Mouse (Mus musculus) central nervous system, embryonic 11.5 days (tissue): Measurements from ENCODE around the gene Scgb1b15. TPM values are rescaled to one million over a fixed set of nuclear protein-coding genes. Genes with fewer than 3 reads are reported as not detected.

Experiments used
- polyA plus RNA-seq: library from polyadenylated mRNA; depleted of rRNA; stranded (reverse); fragments of >200 nt; gene quantifications from 2 replicates; pipeline ENCODE4 v1.2.3, GENCODE M21; 2012; rRNA removed

The Scgb1b15 gene
- polyA plus RNA-seq: not detected in 2 replicates

DNA sequence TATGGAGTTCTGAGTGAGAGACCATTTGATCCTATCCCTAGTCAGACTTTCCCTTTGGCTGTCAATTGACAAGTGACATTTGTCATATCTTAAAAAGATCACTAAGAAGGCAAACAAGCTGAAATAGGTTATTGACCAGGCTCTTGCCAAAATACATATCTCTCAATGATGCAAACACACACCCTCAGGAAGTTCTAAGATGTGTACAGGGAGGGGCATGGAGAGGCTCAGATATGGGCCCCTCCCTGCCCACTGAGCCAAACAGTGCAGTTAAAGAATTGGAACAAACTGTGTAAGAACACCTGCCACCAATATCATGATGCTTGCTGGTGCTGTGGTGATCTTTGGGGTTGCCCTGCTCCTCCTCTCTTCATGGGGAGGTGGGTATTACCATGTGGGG lies at the start of gene Scgb1b15:
TSS of gene Scgb1b15 (plus strand) at position 301 of the 400 bp plus-strand sequence.

DNA sequence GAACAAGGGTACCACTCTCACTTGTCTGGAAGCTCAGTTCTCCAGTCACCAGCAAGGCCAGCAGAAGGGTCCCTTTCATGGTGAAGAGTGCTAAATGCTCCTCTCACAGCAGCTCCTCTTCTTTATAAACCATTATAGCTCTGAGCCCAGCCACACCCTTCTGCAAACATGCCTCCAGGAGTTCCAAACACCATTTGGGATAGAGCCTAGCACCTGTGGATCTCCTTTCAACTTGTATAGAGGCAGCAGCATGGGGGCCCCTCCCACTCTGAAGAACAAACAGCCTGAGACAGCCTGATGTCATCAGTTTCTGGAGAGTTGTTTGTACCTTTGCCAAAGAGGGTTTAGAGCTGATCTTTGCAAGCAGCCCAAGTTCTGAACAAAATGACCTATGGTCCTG lies 6.8 kb upstream of the Scgb1b15 start, which contains the start of gene Scgb2b15:
TSS of gene Scgb2b15 (minus strand) at position 101 of the 400 bp plus-strand sequence.

Other genes starting within 250 kb of the Scgb1b15 start
- gene Scgb2b15, start 6.9 kb upstream of the Scgb1b15 start, polyA plus RNA-seq: not detected in 2 replicates
- not detected in 2 replicates for gene Scgb2b17, start 220.0 kb downstream of the Scgb1b15 start, polyA plus RNA-seq
- not detected in 2 replicates for gene Scgb1b17, start 226.9 kb downstream of the Scgb1b15 start, polyA plus RNA-seq